Mouse (Mus musculus) ovary, postnatal 36 days (tissue): ENCODE data around the gene Vmn1r85.

ENCODE experiments used
- DNase-seq: peaks from one replicate; pipeline ENCODE4 v3.0.0; 2022; ENCODE audit warnings: low spot score, mixed read lengths

Vmn1r85 gene

DNA sequence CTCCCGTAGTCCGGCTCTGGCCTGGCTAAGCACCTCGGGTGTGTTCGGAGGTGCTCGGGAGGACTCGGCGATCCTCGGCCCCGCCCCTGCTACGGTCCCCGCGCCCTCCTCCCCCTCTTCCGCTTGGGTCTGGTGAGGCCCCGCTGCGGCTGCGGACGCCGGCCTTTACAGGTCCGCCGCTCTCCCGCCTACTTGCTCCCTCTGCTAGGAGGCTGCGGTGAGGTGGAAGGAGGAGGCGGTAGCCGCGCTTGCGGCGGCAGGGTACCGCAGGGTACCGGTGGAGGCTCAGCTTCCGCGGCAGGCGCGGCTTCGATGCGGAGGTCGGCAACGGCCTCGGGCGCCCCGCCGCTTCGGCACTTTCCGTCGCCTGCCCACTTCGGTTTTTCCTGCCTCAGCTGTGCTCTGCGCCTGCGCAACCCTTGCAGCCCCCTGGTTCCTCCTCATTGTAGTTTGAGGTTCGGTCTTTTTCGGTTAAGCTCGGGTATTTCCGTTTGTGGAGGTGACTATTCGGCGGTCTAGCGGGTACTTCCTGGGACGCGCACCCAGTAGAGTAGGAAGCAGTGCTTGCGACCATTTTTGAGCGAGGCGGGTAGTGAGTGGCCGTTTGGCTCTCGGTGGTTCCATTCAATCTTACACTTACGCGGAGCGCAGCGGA, 56.9 kb downstream of the Vmn1r85 start, which contains the start of gene Ube2m:
Gene Ube2m (minus strand): TSS at position 375 of the 655 bp plus-strand sequence.
- peak; percentile 99 for DNase-seq

GRCm38 (mm10) chr7:13037366-13037765, 57.6 kb downstream of the Vmn1r85 start:
- DNase-seq, result no peak

GRCm38 (mm10) chr7:13036806-13037205, 58.2 kb downstream of the Vmn1r85 start:
- no peak for DNase-seq

GRCm38 (mm10) chr7:13035211-13035855, 59.6 kb downstream of the Vmn1r85 start:
- no peak for DNase-seq

DNA sequence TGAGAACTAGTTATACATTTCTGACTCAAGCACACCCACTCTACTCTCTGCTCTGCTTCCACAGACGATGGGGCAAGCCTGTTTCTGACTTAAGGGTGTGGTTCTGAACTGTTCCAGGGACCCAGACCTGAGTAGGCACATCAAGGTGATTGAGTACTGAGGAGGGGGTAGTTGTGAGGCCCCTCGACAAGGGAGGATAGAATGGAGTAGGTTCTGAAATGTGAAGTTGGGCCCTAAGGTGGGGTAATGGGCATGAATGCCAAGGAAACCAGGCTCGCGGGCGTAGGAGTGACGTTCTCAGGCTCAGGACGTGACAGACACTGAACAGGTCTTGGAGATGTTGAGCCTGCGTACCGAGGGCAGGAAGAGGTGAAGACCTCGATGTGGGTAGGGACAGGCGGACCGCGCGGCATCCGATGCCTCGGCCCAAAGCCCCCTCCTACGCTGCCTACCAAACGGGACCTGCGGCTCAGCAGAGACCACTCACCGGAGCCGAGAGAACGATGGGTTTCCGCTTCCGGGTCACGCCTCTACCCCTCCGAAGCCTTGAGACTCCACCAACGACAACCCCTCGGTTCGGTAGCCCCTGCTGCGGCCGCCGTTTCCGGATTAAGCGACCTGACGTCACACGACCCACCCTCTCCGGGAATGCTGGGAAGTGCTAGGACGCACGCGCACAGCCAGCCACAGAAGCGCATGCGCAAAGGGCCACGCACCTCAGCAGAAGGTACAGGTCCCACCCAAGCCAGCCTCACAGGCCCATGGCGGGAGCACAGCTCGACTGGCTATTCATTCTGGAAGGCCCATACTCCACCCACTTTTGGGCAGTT, 60.6 kb downstream of the Vmn1r85 start, which contains the start of gene Chmp2a:
Gene Chmp2a (minus strand): TSS at position 660 of the 830 bp plus-strand sequence.
- peak; percentile 97 for DNase-seq

GRCm38 (mm10) chr7:13033451-13034147, 61.4 kb downstream of the Vmn1r85 start:
- DNase-seq, result no peak
